Mouse (Mus musculus) liver, embryonic 18 days (tissue): ENCODE data around the gene S100a16. TPM values are rescaled to one million over a fixed set of nuclear protein-coding genes. Genes with fewer than 3 reads are reported as not detected.

Experiments
- polyA plus RNA-seq: library from polyadenylated mRNA; depleted of rRNA; stranded (reverse); fragments of >200 nt; gene quantifications from 2 replicates; pipeline ENCODE4 v1.2.3, GENCODE M21; 2012; rRNA removed

S100a16 gene
- polyA plus RNA-seq = 21.5 and 26.1 TPM in 2 replicates

GRCm38 (mm10) chr3:90537141-90537904 lies at the start of gene S100a16:
S100a16 (plus strand) TSS chr3:90537254.

DNA sequence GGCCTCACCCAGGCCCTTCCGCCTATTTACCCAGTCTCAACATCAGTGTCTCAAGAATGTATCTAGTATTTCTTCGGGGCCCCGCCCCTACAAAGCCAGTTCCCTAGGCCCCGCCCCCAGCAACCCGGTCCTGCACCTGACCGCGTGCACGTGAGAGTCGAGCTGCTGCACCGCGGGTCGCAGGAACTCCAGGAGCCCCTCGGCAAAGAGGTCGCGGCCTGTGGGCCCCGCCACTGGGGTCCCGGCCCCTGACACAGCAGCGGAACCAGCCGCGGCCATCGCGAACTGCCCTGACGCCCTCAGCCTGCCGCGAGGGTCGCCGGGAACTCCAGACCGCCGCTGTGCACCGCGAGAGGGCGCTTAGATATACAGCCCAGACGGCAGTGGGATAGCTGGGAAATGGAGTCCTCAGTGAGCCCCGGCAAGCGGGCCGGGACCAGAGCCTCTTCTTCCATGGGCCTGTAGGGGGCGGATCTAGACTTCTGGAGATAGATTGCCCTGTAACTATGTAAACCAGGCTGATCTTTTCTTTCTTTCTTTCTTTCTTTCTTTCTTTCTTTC lies 46.3 kb upstream of the S100a16 start, which contains the start of gene Snapin:
TSS of gene Snapin (minus strand) at position 338 of the 561 bp plus-strand sequence.

GRCm38 (mm10) chr3:90508950-90509746 lies 27.9 kb upstream of the S100a16 start, which contains the start of gene Chtop:
Chtop (minus strand) TSS chr3:90509498.

DNA sequence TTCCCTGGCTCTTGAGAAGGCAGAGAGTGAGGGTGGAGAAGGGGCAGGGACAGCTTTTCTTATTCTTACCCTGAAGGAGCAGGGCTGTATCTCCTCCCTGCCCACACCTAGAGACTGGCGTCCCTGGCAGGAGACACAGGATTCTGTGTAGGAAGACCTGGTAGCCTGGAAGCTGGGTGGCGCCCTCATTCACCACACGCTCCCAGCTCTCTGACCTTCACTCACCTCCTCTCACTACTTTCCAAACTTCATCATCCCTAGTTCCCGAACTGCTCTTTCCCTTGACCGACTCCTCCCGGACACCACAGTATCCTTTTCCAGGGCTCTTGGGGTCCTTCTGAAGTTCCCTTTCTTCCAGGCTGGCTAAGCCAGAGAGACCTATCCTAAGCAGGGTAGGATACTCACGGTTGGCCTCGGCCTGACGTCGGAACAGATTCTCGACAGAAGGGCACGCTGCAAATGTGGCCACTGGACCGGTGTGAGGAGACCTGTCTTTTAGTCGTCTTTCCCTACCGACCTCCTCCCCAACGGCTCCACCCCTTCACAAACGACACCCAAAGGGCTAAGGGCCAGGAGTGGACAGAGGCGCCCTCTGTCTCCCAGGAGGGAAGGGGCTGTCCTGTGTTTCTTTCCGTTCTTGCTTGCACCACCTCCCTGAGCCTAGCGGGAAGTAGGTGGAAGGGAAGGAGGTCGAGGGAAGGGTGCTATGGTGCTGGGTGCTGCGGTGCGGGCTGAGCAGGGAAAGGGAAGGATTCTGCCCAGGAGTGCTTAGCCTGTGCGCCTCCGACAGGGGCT lies 23.1 kb upstream of the S100a16 start, which contains the start of the genes S100a1 and S100a13:
TSS of gene S100a1 (minus strand) at position 597 of the 795 bp plus-strand sequence.
TSS of gene S100a13 (plus strand) at position 640 of the 795 bp plus-strand sequence.

GRCm38 (mm10) chr3:90526580-90526979 lies 10.5 kb upstream of the S100a16 start, which contains the start of gene S100a14:
S100a14 (plus strand) TSS chr3:90526856.

DNA sequence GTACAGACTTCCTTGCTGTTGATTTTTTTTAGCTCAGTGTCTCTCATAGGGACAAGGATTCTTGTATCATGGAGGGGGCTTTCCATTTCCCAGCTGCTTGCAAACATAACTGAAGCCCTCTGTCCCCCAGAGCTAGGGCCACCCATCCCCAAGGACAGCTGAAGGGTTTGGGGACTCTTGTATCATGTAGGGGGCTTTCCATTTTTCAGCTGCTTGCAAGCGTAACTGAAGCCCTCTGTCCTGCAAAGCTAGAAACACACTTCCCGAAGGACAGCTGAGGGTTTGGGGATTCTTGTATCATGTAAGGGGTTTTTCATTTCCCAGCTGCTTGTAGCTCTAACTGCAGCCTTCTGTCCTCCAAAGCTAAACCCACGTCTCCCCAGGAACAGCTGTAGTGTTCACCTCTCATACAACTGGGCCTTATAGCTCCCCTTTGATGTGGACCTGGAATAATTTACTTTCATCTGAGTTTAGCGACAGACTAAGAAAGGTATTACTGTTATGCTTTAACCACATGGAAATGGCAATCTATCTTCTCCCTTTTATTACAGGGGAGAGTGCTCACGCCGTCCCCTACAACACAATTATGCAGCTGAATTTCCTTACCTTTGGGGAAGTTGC lies 23.1 kb downstream of the S100a16 start, which contains the start of gene S100a3:
TSS of gene S100a3 (plus strand) at position 571 of the 621 bp plus-strand sequence.

DNA sequence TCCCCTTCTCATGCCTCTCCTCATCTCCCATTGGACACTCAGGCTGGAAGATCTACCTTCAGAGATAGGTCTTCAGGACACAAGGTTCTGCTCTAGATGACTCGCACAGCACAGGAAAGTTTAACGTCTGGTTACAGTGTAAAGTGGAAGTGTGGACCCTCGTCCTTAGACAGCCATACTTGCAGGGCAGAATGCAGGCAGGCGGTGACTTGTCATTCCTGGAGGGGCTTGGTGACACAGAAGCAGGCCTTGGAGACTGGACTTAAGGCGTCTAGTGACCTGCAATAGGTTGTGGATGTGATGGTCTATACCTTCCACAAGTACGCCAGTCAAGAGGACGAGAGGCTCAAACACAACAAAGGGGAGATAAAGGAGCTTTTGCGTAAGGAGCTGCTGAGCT lies 52.9 kb downstream of the S100a16 start, which contains the start of gene S100a2:
TSS of gene S100a2 (plus strand) at position 301 of the 400 bp plus-strand sequence.

Other genes with a start within 250 kb of the S100a16 start
- 3.9 and 5.1 TPM in 2 replicates for gene Gatad2b, start 244.1 kb upstream of the S100a16 start, polyA plus RNA-seq
- 2.1 and 2.4 TPM in 2 replicates for gene Slc27a3, start 147.3 kb upstream of the S100a16 start, polyA plus RNA-seq
- 9.3 and 11.7 TPM in 2 replicates for gene Ints3, start 103.6 kb upstream of the S100a16 start, polyA plus RNA-seq
- gene Npr1, start 71.4 kb upstream of the S100a16 start, polyA plus RNA-seq = 13.2 and 15.2 TPM in 2 replicates
- 24.2 and 24.3 TPM in 2 replicates for gene Ilf2, start 61.1 kb upstream of the S100a16 start, polyA plus RNA-seq
- gene Snapin, start 46.2 kb upstream of the S100a16 start, polyA plus RNA-seq = 10.8 and 11.4 TPM in 2 replicates
- 41.0 and 42.8 TPM in 2 replicates for gene Chtop, start 27.8 kb upstream of the S100a16 start, polyA plus RNA-seq
- 63.9 and 76.4 TPM in 2 replicates for gene S100a1, start 22.9 kb upstream of the S100a16 start, polyA plus RNA-seq
- 20.9 and 23.5 TPM in 2 replicates for gene S100a13, start 22.8 kb upstream of the S100a16 start, polyA plus RNA-seq
- 0.13 and 0.25 TPM in 2 replicates for gene S100a14, start 10.4 kb upstream of the S100a16 start, polyA plus RNA-seq
- 0.12 and 0.13 TPM in 2 replicates for gene S100a3, start 23.3 kb downstream of the S100a16 start, polyA plus RNA-seq
- gene S100a2, start 53.0 kb downstream of the S100a16 start, polyA plus RNA-seq = not detected in 2 replicates
- gene Gm42674, start 64.7 kb downstream of the S100a16 start, polyA plus RNA-seq = not detected in 2 replicates
- gene S100a4, start 66.5 kb downstream of the S100a16 start, polyA plus RNA-seq = 3.9 and 6.9 TPM in 2 replicates
- not detected in 2 replicates for gene S100a5, start 71.3 kb downstream of the S100a16 start, polyA plus RNA-seq
- gene S100a6, start 75.6 kb downstream of the S100a16 start, polyA plus RNA-seq = 33.0 and 39.2 TPM in 2 replicates
- 0.11 and 0.12 TPM in 2 replicates for gene S100a7a, start 116.8 kb downstream of the S100a16 start, polyA plus RNA-seq
- gene S100a8, start 131.7 kb downstream of the S100a16 start, polyA plus RNA-seq = 2,991 and 4,044 TPM in 2 replicates
- 4,014 and 5,626 TPM in 2 replicates for gene S100a9, start 158.5 kb downstream of the S100a16 start, polyA plus RNA-seq
- gene Pglyrp4, start 189.7 kb downstream of the S100a16 start, polyA plus RNA-seq = 0.06 and 0.10 TPM in 2 replicates
- not detected in 2 replicates for gene Gm5849, start 240.6 kb downstream of the S100a16 start, polyA plus RNA-seq